Mouse (Mus musculus): ENCODE measurements around the gene Dock6.
"Not testable (repeated sequence)": the region's sequence is repeated elsewhere in the genome, so short reads cannot be mapped to it uniquely, and the experiment has no call there.

Gene Dock6

DNA sequence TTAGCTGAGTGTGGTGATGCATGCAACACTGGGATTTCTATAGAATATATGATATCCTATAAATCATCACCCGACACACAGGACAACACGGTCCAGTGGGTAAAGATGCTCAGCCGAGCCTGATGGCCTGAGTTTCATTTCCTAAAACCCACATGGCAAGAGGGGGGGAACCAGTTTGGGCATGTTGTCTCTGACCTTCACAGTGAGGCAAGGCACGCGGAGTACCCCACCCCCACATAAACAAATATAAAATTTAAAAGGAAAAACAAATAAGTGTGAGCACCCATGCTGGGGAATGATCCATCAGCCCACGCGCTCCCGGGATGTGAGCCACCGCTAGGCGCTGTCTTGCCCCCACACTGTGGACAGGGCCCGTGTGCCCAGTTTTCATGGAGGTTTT is 45.5 kb downstream of the Dock6 start:
- DNase-seq: no peak

DNA sequence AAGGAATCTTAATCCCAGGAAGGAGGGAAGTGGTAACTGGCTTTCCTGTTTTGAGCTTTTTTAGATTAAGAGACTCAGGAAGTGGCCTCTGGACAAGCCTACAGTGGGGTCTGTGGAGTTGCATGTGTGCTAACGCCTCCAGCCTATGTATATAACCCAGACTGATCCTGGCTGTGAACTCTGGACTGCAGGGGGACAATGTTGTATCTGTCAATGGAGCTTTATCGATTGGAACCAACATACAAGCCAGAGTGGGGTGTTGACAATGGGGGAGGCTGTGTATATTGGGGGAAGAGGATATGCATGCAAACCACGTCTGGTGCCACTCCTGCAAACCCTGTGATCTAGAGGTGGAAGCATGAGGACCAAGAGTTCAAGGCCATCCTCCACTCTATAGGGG is 46.1 kb downstream of the Dock6 start:
- no peak for DNase-seq

GRCm38 (mm10) chr9:21803986-21804644 is 48.3 kb downstream of the Dock6 start:
- DNase-seq: peak; percentile 83 to 90

DNA sequence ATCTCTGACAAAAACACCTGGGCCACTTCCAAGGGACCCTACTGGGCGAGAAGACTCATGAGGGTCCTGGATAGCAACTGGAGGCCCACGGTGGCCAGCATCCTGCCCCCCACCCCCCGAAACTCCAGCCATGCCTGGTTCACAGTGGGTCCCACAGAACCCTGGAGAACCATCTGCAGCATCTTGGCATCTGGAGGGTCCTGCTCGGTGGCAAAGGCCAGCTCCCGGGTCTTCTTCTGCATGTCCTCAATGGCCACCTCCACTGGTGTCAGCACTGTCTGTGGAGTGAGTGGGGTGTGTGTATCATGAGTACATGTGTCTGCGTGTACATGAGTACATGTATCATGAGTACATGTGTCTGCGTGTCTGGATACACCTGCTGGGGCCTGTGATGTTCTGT is 50.8 kb downstream of the Dock6 start:
- no peak for DNase-seq

DNA sequence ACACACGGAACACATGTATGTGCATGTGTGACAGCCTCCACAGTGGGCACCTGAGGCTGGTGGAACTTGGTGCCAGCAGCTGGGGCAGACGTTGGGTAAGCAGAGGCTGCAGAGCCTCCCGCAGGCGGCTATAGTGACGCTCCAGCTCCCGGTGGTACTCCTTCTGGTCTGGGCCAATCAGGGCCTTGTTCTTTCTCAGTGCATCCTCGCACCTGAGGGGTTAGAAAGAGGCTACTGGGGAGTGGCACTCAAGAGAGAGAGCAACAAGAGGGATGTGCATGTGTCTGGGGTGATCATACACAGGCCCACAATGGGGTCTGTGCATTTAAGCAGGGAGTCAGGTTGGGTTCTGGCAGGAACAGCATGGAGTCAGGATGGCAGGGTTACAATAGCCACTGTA is 51.3 kb downstream of the Dock6 start:
- no peak for DNase-seq

DNA sequence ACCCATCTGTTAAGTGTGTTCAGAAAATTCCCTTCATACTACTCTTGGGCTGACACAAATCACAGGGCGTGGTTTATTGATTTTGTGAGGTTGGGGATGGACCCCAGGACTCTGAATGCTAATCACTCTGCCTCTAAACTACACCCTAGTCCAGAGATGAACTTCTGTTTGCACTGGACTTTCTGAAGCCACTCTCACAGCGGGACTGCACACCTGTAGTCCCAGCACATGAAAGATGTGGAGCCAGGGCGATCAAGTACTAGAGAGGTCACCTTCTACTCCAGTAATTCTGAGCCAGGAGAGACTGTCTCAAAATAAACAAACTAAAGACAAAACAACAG is 53.5 kb downstream of the Dock6 start:
- no peak for DNase-seq

GRCm38 (mm10) chr9:21798345-21799009 is 54.0 kb downstream of the Dock6 start, which contains the start of gene Kank2:
Kank2 (minus strand) TSS chr9:21798744.
- peak; percentile 88 for DNase-seq

DNA sequence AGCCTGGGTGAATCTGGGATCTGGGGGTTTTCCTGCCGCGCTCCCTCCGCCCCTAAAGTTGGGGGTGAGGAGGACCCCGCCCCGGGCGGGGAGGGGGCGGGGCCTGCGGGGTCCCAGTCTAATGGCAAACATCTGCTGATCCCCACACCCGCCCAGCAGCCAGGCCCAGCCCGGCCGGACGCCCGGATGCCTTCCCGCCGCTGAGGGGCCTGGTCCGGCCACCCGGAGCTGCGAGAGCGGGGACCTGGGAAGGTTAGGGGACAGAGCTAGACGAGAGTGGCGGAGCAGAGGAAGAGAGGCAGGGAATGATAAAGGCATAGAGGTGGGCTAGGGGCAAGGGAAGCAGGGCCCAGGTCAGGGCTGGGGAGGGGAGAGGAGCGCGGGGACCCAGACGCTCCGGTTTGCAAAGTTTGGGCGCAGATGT is 54.5 kb downstream of the Dock6 start:
- DNase-seq: peak; percentile 69 to 79

GRCm38 (mm10) chr9:21796919-21797318 is 55.5 kb downstream of the Dock6 start:
- no peak for DNase-seq

DNA sequence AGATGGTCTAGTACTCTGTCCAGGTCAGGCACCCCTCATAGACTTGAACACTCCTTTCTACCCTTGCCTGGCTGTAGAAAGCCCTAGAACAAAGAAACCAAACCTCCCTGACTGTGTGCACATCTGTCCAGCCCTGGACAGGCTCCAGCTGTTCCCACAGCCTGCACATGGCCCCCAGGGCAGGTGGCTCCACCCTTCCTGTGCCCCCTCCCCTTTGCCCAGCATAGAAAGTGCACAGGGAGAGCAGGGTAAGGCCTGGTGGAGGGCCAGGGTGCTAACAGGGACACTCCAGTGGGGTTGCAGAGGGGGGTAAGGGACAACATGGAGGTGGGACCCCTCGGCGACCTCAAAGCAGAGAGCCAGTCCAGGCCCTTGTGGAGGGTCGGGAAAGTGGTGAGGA is 56.2 kb downstream of the Dock6 start:
- DNase-seq: no peak

GRCm38 (mm10) chr9:21795579-21795978 is 56.9 kb downstream of the Dock6 start:
- DNase-seq: no peak

DNA sequence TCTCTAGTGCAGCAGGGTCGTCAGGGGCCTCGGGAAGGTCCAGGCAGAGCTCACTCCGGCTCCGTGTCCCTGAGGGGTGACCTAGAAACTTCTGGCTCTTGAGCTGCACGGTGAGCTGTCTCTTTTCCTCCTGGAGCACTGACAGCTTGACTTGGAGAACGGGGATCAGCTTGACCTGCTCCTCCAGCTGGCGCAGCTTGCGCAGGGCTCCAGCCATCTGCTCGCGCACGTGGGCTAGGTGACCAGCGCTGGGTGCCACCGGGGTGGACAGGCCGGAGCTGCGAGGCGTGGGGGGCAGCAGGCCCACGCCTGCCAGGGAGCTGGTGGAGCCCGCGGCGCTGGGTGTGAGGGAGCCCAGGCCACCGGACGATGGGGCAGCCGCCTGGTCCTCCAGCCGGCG is 57.5 kb downstream of the Dock6 start:
- DNase-seq: no peak

- DNase-seq: no peak
Measured at GRCm38 (mm10) chr9:21794344-21794834, 58.0 kb downstream of the Dock6 start.

- DNase-seq: not testable (repeated sequence)
Measured at GRCm38 (mm10) chr9:21793507-21793906, 58.9 kb downstream of the Dock6 start.

GRCm38 (mm10) chr9:21792644-21793043 is 59.8 kb downstream of the Dock6 start:
- DNase-seq: peak; percentile 61 to 70

DNA sequence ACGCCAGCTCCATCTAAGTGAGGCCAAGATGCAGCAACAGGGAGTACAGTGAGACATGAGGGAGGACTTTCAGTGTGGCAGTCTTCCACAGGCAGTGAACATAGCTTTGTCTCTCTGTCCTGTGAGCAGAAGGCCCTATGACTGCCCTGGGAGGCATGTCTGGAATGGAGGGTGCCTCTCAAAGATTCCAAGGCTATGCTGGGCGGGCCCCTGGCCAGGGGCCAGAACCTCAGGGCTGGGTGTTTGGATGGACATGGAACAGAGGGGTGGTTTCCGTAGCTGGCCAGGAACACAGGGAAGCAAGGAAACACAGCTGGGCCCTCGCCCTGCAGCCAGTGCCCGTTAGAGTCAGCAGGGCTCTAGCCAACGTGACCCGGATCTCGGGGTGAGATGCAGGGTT is 60.6 kb downstream of the Dock6 start:
- DNase-seq: peak; percentile 83 to 89

DNA sequence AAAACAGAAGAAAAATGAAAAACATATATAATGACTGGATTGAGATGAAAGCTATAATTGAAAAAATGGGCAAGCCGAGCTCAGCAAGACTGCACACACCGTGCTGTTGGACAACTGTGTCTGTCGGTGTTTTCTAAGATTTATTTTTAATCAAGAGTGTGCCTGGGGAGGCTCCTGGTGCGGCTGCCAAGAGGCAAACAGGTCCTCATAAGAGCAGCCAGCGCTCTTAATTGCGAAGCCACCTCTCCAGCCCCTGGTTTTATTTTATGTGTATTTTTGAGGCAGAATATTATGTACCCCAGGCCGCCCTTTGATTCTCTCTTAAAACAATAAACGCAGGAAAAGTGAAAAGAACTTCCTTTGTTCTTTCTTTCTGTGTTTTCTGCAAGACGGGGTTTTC is 64.2 kb downstream of the Dock6 start:
- no peak for DNase-seq

GRCm38 (mm10) chr9:21787654-21788053 is 64.8 kb downstream of the Dock6 start:
- DNase-seq: no peak

DNA sequence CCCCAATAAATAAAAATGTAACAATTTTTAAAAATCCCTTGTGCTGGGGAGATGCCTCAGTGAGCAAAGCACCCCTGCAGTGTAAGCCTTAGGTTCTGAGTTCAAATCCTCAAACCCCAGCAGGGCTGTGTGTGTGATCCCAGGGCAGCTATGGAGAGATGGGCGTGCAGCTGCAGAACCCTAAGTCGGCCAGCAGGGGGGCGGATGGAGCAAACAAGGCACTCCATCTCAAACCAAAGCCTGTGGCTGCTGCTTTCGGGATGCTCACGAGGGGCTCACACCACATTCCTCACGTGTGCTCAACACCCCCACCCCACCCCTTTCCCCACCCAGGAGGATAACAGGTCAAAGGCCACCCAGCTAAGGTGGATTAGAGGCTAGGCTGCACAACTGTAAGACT is 65.5 kb downstream of the Dock6 start:
- peak; percentile 69 to 79 for DNase-seq

DNA sequence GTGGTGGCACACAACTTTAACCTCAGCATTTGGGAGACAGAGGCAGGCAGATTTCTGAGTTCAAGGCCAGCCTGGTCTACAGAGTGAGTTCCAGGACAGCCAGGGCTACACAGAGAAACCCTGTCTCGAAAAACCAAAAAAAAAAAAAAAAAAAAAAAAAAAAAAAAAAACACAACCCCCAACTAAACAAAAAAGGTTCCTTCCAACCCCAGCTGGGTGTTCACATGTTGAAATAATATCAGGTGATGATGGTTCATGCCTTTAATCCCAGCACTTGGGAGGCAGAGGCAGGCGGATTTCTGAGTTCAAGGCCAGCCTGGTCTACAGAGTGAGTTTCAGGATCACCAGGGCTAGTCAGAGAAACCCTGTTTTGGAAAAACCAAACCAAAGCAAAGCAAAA is 66.1 kb downstream of the Dock6 start:
- DNase-seq: not testable (repeated sequence)

DNA sequence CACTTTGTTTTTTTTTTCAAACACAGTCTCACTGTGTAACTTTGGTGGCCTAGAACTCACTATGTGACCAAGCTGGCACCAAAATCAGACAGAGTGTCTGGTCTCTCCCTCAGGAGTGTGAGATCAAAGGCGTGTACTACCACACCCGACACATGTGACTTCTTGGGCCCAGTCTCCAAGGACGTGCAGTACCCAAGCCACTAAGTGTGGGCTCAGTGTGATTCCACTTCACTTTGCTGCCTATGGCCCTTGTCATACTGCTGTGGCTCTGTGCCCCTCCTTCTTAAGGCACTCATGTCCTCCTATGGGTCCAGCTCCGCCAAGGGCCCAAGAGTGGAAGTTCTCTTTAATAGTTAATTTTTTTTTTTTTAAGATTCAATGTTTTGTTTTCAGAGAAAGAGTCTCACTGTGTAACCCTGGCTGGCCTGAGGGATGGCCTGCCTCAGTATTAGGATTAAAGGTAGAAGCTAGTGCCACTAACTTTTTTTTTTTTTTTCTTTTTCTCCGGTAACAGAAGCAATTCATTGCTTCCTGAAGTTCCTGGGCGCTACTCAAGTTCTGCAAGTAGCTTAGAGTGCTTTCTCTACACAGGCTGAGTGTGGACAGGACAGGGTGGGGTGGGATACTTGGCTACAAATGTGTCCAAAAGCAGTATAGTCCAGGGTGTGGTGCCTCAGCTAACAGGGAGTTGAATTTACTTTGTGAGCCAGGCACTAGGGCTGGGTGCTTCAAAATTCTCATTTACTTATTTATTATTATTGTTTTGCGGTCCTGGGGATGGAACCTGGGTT is 67.7 kb downstream of the Dock6 start:
- DNase-seq: peak; percentile 81 to 86

DNA sequence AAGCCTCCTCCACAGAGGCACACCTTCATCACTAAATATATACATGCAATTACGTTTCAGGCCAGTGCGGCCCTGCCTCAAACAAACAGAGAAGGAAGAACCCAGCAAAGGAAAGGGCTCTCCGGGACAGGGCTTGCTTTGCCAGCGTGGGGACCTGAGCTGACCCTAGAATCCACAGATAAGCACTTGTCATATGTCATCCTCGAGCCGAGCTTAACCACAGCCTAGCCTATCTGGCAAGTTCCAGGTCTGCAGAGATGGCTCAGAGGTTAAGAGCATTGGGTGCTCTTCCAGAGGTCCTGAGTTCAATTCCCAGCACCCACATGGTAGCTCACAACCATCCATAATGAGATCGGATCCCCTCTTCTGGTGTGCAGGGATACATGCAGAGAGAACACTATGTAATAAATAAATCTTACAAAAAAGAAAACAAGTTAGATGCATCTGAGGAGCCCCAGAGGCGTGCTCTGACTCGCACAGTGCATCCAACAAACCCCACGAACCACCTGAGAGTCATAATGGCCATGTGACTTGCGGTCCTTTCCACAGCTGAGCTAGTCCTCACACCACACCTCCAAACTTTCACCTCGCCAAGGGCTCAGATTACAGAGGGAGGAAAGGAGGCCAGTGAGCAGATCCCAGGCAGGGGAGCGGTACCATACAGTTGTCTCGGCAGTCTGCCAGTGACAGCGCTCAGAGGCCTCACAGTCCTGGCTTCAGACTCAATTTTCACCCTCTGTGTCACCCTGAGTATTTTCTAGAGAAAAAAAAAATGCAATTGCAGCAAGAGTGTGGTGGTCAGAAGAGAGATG is 70.6 kb downstream of the Dock6 start:
- DNase-seq: peak; percentile 59 to 70

DNA sequence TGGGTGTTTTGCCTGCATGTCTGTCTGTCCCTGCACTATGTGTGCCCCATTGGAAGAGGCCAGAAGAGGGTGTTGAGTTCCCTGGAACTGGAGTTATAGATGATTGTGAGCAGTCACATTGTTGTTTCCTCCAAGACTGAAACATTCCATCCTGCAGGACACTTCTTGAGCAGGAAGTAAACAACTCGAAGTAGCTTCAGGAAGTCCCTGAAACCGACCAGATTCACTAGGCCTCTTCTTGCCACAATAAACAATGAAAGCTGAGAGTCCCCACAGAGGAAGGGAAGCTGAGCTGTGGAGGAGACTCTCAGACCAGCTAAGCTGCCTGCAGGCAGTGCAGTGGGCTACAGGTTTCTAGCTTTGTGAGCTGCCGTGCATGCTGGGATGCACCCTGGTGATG is 74.7 kb downstream of the Dock6 start:
- DNase-seq: no peak

All from lung, adult 18-20 months (tissue).